Mouse (Mus musculus) CD4-positive helper T cell, adult 2 months (primary cell): ENCODE measurements around the gene Col24a1.

ENCODE experiments used
- DNase-seq: peaks from one replicate; pipeline ENCODE4 v3.0.0-alpha.2; 2012; ENCODE audit warnings: low read depth, missing footprints, low spot score

Col24a1 gene

DNA sequence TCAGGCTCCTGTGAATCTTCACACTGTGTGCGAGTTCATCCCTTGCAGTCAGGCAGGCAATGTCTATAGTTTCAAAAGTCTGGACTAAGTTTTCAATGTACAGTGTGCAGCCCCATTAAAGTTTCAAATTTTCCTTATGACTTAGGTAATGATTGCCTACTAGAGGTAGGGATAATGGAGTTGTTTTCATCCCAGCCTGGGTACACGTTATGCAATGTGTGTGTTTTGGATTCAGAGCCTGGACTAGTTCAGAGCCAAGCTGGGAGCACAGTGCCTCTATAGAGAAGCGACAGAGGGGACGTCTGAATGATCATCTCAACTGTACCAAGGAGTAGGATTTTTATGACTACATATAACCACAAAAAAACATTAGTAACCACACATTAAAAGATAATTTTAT, 267.8 kb downstream of the Col24a1 start:
- no peak for DNase-seq

DNA sequence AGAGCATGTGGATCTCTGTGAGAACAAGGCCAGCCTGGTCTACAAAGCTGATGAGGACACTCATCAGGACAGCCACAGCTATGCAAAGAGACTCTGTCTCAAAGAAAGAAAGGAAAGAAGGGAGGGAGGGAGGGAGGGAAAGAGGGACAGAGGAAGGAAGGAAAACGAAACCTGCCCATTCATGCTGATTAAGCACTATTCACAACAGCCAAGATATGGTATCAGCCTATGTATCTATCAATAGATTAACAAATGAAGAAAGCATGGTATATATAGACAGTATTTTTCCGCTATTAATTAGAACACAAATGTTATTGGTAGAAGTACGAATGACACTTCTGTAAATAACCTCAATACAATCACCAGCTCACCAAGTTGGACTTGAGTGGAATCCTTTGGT, 282.2 kb downstream of the Col24a1 start:
- DNase-seq, result no peak

DNA sequence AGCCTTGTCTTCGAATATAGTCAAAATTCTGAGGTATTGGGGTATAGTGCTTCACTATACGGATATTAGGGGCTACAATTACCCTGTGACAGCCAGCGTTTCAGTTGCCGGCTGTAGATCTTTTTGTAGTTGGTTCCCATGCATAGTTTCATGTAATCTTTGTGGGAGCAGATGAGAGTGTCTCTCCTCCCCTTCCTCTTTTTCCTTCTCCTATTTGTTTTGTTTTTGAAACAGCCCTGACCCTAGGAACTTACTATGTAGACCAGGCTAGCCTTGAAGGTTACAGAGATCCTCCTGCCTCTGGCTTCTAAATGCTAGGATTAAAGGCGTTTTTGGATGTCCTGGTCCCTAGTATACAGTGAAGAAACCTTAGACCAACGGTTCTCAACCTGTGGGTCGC, 283.1 kb downstream of the Col24a1 start:
- no peak for DNase-seq

DNA sequence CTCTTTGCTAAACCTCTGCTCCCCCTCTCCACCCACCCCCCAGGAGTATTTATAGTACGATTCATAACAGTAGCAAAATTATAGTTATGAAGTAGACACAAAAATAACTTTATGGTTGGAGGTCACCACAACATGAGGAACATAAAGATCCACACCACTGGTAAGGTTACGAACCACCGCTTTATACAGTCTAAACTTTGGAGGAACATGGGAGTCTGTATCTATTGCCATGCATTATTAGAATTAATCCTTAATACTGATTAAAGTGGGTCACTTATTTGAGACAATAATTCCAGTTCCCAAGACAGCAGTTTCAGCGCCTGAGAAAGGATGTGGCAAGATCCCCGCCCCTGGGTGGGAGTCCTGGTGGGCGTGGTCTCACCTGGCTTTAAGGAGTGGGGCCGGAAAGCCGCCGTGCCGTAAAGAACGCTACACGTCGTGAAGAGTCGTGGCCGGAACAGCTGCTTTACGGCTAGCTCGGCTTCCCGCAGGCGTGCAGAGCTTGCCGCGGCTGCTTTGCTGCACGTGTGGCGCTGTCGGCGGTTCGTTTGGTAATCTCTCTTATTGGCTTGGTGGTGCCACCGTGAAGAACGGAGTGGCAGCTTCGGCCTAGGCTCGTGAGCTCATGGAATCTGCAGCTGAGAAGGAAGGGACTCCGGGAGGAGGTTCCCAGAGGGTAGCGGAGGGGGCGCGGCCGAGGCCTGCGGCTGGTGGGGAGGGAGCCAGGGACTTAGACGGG, 283.6 kb downstream of the Col24a1 start, which contains the start of gene Znhit6:
Znhit6 (plus strand) TSS at position 463 of the 739 bp plus-strand sequence.
- DNase-seq, result peak; percentile 93

DNA sequence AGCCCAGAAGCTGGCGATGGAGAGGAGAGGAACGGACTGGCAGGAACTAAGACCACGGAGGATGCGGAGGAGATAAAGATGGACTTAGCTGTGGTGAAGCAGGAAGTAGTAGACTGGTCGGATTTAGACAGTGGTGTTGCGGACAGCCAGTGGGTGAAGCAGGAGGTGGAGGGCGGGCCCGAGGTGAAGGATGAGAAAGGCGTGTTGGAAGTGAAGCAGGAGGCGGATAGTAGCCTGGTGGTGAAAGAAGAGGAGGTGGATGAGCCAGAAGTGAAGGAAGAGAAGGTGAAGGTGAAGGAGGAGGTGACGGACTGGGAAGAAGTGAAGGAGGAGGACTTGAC, 284.2 kb downstream of the Col24a1 start:
- DNase-seq, result no peak

DNA sequence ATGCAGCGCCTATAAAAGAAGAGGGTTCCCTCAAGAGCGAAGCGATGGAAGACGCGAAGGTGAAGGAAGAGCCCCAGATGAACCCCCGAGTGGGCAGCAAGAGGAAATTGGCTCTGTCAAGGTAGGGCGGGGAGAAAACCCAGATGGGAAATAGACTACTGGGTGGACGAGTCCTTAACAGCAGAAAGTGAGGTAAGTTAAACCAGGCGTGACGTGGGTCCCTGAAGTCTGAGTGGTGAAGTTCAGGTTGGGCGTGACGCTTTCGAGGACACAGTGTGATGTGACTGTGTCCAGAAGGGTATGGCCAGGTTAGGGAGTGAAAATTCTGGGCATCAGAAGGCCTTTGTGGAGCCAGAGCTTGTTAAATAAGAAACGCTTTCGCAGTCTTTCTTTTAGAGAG, 284.6 kb downstream of the Col24a1 start:
- no peak for DNase-seq

DNA sequence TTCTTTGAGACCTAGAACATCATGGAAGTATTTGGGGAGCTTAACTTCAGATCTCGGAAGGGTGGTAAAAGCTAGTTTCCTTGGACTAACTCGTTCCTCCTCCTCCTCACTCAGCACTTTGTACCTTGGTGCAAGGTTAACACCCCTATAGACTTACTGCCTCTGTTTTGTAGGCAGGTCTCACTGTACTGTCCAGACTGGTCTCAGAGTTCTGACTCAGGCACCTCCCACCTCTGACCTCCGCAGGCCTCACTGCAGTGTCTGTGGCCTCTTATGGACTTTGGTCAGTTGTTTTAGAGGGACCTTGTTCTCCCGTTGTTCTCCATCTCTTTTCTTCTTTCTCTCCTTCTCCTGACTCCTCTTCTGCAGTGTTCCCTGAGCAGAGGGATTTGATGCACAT, 290.8 kb downstream of the Col24a1 start:
- DNase-seq, result no peak

DNA sequence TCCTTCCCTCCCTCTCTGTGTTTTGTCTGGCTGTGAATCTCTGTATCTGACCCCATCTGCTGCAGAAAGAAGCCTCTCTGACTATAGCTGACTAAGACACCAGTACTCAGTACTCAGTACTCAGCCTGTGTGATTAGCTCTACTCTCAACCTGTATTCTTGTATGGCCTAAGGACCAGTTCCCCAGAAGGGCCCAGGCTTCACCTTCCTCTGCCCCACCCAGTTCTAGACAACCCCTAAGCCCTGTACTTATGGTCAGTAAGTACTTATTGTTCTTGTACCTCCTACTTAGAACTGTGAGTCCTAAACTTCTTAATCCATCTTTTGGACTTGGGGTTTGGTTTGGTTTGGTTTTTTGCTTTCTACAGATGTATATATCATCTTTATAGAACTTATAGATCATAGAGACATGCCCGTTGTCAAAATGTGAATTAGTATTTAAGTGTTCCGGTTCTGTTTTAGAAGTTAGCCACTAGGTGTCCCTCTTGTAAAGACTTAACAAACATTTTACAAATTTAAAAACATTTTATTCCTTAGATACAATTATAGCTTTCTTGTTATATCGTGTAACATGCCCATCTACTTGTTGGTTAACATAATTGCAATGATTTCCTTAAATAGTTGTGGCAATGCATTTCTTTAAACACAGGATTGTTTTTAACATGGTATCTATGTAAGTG, 291.4 kb downstream of the Col24a1 start:
- no peak for DNase-seq

DNA sequence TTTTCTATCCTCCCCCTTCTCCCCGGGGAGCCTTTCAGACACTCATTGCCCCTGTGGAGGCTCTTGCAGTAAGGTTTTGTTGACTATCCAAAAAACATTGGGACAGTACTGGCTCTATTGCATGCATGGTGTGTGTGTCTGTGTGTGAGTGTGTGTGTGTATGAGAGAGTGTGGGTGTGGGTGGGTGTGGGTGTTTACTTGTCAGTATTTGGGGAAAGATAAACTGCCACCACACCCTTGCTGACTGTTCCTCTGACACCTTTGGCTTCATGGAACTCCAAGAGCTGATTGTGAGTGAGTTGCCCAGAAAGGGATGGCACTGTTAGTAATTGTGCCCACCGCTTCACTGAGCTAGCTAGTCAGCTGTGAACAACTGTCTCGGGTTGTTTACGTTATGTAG, 298.3 kb downstream of the Col24a1 start:
- no peak for DNase-seq

DNA sequence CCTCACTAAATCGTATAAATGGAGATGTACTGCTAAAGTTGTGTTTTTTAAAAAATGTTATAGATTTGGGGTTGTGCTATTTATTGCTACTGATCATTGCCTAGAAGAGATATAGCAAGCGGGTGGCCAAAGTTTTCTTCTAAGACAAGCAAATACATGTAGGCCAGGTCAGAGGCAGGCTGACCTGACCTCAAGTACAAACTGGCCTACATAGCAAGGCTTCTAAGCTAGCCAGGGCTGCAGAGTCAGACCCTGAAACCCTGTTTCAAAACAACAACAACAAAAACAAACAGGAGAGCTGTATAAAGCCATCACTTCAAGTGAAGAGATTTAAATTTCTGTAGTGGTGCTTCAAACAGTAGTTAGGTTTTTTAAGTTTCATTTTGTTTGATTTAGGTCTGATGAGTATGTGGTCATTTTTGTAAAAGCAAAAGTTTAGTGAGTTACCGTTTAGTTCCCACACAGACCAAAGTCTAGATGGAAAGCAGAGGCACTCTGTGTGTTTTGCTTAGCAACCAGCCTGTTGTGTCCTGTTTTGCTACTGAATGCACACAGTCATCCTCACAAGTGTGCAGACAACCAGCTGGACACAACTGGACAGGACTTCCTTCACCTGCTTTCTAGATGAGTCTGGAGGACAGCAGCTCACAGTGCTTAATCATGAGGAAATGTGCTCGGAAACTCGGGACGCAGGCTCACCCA, 299.7 kb downstream of the Col24a1 start:
- no peak for DNase-seq

DNA sequence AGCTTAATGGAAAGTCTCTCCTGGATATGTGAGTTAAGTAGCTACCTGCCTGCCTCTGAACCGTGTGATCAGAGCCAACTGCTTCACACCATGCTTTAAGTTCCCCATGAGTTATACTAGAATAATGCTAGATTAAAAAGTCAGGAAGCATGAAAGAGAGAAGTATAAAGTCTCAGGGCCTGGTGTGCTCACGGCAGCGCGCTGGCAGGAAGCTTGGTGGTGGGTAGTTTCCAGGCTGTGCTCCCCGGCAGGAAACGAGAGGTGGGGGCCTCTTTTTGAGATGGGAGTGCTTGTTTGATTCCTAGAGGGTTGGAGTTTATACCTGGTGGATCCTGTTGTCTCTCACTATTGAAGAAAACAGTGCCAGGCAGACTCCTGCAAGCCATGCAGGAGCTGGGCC, 303.1 kb downstream of the Col24a1 start:
- DNase-seq, result peak; percentile 28

DNA sequence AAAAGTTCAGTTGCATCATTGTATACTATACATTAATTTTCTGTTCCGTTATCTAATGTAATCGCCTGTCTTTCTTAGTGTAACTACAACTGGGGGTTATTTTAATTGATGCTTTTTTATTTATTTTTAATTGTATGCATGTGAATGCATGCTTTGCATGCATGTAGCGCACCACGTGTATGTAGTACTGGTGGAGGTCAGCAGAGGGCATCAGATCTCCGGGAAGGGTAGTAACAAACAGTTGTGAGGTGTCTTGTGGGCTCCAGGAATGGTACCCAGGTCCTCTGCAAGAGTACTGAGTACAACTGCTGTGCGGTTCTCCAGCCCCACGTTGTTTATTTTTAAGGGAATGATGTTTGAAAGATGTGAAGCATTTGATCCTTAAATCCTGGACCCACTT, 306.8 kb downstream of the Col24a1 start:
- DNase-seq, result no peak

DNA sequence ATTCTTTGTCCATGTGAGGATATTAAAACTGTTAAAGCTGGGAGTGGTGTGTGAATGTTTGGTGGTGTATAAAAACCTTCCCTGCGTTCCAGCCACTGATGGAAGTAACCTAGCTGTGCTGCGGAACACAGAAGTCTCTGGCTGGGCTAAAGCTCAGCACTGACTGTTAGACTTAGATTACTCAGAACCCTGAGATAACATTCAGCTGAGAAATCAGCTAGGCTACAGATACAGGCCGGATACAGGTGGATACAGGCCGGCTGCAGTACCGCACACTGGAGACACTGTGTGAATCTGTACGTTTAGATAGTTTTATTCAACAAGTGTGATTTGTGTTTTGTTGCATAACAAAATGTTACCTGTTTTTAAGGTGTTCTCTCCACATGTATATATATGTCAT, 308.5 kb downstream of the Col24a1 start:
- no peak for DNase-seq

DNA sequence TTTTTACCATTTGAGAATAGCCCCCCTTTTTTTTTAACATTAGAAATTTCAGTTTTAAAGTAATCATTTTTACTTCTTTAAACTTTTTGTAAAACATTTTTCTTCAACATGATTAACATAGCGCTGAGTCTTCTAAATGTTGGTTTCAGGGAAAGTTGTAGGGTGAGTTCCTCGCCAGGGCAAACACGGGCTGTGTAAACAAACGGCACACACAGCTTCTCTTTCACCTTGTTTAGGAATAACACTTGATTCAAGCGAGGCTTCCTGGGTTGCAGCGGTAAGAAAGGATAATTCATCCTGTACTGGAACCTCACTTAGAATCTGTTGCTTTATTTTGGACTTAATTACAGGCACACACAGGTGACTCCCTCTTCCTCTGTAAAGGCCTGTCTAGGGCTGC, 309.1 kb downstream of the Col24a1 start:
- DNase-seq, result no peak
